Mouse (Mus musculus) kidney, adult 18-20 months (tissue): ENCODE data around the gene Gpc5.
"Not testable (repeated sequence)": the region's sequence is repeated elsewhere in the genome, so short reads cannot be mapped to it uniquely, and the experiment has no call there.

Source experiments
- DNase-seq: peaks from one replicate; pipeline ENCODE4 v3.0.0; 2021

Gpc5 gene

GRCm38 (mm10) chr14:115092081-115092480, at the start of gene Gpc5:
Gpc5 (plus strand) TSS chr14:115092215.
- peak; percentile 89 for DNase-seq

- DNase-seq = no peak
These were observed 49.4 kb upstream of the Gpc5 start for GRCm38 (mm10) chr14:115042660-115043059.

- DNase-seq = no peak
These were observed 48.0 kb upstream of the Gpc5 start for GRCm38 (mm10) chr14:115044016-115044415.

DNA sequence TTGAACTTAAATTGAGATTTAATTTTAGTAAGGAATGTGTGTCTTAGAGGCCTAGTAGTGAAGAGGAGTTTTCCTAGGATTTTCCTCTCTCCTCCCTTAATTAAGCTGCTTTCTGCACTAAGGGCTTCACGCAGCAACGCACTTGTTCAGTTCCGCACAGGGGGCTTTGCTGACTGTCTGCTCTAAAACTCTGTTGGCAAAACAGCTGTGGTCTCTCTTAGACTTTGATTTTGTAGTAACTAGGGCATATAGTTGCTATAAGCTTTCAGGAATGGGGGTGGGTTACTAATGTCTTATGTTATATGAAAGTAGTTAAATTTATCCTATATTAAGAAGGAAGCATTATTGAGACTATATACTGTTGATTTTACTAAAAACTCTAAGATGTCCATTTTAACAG, 46.3 kb upstream of the Gpc5 start:
- no peak for DNase-seq

DNA sequence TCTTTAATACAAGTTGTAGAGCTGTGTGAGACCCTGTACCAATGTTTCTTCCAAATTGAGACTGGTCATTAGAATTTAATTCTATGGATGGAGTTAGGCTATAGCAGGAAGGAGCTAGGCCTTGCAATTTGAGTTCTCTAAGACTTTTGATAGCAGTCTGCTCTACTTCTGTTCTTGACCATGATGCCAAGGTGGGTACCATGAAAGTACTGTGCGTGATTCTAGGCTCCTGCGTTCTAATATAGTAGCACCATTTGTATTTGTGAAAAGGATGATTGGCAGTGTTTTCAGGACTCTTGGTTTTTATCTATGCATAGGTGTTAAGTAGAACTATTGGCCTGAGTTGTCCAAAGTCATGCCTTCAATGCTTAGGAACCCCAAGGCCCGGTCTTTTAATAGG, 44.7 kb upstream of the Gpc5 start:
- no peak for DNase-seq

- DNase-seq = no peak
These were observed 43.8 kb upstream of the Gpc5 start for GRCm38 (mm10) chr14:115047990-115048862.

DNA sequence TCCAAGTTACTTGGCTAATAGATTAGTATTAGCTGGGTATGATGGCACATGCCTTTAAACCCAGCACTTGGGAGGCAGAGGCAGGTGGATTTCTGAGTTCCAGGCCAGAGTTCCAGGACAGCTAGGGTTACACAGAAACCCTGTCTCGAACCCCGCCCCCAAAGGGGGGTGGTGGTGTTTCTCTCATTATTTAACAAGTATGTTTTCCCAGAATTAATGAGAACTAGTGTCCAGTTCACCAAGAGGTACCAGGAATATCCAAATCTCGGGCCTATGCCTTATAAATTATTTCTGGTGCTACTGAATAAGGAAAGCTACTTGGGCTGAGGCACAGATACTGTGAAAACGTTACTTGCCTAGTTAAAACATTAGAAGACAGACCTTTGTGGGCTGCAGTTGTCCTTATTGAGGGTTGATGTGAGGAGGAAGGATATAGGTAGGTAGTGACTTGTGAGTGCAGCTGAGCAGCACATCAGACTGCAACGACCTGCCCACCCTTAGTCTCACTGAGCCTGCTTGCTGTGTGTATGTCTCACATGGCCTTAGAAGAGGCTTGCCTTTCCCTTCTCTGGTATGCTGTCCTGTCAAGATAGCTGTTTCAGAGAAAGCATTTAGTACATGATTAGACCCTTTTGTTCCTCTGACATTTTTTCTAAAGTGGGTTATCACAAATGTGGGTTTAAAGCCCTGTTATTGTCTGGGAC, 43.0 kb upstream of the Gpc5 start:
- DNase-seq = no peak

GRCm38 (mm10) chr14:115049831-115050230, 42.2 kb upstream of the Gpc5 start:
- DNase-seq = no peak

- no peak for DNase-seq
These were observed 40.8 kb upstream of the Gpc5 start for GRCm38 (mm10) chr14:115051106-115051760.

DNA sequence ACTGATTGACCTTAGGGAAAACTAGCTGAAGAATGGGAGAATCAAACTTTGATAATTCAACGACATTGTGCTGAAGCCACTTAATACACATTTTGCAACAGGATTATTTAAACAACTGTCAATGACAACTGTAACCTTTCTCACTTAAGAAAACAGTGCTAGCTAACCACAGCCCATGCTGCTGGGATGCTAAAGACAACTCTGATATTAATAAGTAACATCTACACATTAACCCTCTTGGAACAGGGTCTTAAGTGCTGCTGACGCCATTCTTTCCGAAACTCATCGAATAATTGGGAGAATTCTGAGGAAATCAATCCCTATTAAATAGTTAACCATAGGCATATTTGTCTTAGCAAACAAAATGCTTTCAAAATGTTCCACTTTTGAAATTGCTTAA, 39.6 kb upstream of the Gpc5 start:
- DNase-seq = no peak

DNA sequence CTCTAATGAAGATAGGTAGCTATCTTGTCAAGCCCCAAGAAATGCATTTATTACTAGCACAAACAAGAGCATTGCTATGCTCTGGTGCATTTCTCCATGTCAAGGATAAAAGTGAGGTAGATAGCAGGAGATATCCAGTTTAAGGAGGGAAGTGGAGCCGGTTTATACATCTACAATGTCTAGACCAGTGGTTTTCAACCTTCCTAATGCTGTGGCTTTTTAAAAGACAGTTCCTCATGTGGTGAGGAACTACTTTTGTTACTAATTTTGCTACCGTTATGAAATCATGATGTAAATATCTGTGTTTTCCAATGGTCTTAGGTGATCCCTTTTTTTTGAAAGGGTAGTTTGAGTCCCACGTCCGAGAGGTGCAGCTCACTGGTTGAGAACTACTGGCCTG, 37.8 kb upstream of the Gpc5 start:
- DNase-seq = no peak

- DNase-seq = no peak
These were observed 34.5 kb upstream of the Gpc5 start for GRCm38 (mm10) chr14:115057524-115057923.

- not testable (repeated sequence) for DNase-seq
These were observed 25.9 kb upstream of the Gpc5 start for GRCm38 (mm10) chr14:115066164-115066563.

- DNase-seq = peak; percentile 42
These were observed 21.5 kb upstream of the Gpc5 start for GRCm38 (mm10) chr14:115070534-115070933.

GRCm38 (mm10) chr14:115077340-115077739, 14.7 kb upstream of the Gpc5 start:
- no peak for DNase-seq

- DNase-seq = no peak
These were observed 14.0 kb upstream of the Gpc5 start for GRCm38 (mm10) chr14:115078064-115078463.

GRCm38 (mm10) chr14:115081728-115082502, 10.1 kb upstream of the Gpc5 start:
- no peak for DNase-seq

DNA sequence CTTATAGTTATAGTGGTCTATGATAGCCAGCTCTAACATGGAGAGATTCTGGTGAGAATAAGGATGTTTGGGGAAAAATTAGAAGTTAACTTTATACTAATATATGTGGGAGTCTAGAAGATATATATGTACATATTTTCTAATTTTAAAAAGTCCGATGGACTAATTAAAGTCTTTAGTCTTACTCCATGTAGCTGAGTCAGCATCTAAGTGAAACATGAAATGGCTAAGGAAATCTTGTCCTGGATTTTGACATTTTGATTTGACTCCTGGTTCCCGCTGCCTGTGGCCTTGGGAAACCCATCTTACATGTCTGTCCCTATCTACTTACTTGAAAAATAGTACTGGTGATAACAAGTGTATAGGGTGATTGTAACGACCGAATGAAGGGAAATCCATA, 1.5 kb upstream of the Gpc5 start:
- DNase-seq = no peak

- no peak for DNase-seq
These were observed 495 bp downstream of the Gpc5 start for GRCm38 (mm10) chr14:115092510-115092909.

DNA sequence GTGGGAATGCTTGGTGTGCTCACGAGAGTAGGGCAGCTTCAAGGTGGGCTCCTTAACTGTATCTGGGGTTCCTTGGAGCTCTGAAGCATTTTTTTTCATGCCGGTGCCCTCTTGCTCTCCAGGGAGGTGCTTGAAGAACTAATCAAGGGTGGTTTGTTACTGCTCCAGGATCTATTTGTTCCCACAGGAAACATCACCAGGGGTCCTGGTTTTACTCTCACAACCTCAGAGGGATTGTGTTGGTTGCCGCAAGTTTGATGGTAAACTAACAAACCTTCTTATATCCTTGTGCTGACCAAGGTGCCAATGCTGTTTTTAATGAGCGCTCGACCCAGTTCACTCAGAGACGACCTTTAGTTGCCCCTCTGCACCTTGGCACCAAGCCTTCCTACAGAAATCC, 937 bp downstream of the Gpc5 start:
- no peak for DNase-seq

DNA sequence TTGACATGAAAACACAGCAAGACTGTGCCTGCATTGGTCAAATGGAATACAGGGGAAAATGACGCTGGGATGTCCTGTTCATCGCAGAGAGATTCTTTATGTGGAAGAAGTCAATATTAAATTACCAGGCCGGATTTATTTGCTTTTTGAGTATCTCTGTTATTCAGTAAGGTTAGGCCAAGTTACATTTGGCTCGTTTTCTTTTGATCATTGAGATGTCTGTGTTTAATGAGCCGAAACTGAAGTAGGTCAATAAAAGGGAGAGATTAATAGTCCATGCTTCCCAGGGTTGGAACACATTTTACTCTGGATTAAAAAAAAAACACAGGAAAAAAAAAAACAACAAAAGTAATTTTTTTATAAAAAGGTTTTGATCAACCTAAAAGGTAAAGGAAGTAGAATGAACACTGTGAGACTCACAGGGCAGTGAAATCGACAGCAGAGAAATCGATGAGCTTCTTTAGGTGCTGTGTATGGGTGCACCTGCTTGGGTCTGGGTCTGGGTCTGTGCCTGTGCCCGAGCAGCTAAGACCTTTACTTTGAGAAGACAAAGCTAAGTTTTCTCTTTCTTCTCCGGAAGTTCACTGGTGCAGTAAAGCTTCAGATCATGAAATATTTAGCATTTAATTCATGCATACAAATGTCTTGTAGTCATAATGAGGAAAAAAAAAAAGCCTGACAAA, 8.7 kb downstream of the Gpc5 start:
- DNase-seq = no peak

DNA sequence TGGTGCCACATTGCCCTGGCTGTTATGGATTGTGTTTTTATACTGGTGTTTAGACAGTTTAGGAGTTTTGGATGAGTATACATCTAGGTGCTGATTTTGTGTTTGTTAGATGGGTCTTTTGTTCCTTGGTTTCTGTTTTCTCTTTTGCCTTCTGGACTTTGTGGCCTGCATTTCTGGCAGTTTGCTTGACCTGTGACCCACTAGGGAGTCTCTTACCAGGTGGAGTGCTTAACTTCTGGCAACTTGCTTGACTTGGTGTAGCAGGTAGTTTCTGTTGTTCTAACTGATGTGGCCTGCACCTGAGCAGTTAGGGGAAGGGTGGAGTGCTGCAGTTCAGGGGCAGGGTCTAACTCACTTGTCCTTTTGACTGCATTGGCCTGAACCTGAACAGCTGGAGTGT, 14.3 kb downstream of the Gpc5 start:
- no peak for DNase-seq
